Mouse (Mus musculus): ENCODE data around the gene Cab39l. TPM values are rescaled to one million over a fixed set of nuclear protein-coding genes. Genes with fewer than 3 reads are reported as not detected.
A peak's percentile ranks its signal among the peaks of the same experiment; 100 is the strongest.

The Cab39l gene
- polyA plus RNA-seq, 1 experiment, result 5.2 TPM

GRCm38 (mm10) chr14:59555018-59555417 lies 114.2 kb downstream of the Cab39l start:
- Histone ChIP-seq H3K36me3 (ENCODE audit: control insufficient read depth, insufficient read depth, low read length) (no peaks in the 10 kb centered on the region), H3K4me1 (ENCODE audit: control insufficient read depth, insufficient read depth, insufficient read length) (no peaks in the 10 kb centered on the region), H3K4me3 (ENCODE audit: extremely low read depth, insufficient read depth, insufficient read length) (no peak overlapping the region), H3K27ac (ENCODE audit: insufficient read depth, low read length) (no peak overlapping the region), H3K27me3 (ENCODE audit: control insufficient read depth, insufficient read depth, low read length) (no peaks in the 10 kb centered on the region)
- TF ChIP-seq POLR2A (IDR thresholded peaks at IDR 0.05; ENCODE audit: low read depth, low read length) (no peak), CTCF (IDR thresholded peaks at IDR 0.05; ENCODE audit: extremely low read depth, insufficient read depth, insufficient read length, insufficient replicate concordance) (no peak)
- DNase-seq (ENCODE audit: low read depth in 1 of 2, low spot score in 2 of 2), result no peak
- WGBS, result 35% methylated on average over 8 of the region's 8 CpGs

- DNase-seq (ENCODE audit: low read depth in 1 of 2, low spot score in 2 of 2), result peak; percentile 44 to 60
- H3K27ac ChIP-seq (ENCODE audit: insufficient read depth, low read length), result no peak overlapping the region
- H3K4me3 ChIP-seq (ENCODE audit: extremely low read depth, insufficient read depth, insufficient read length), result peak overlapping the region; percentile 29; the same call in 1 of the 2 replicates
- TF ChIP-seq POLR2A (IDR thresholded peaks at IDR 0.05; ENCODE audit: low read depth, low read length), result no peak
- peak; percentile 42; the same call in 1 of the 2 replicates for TF ChIP-seq CTCF (IDR thresholded peaks at IDR 0.05; ENCODE audit: extremely low read depth, insufficient read depth, insufficient read length, insufficient replicate concordance)
- WGBS, result 56% methylated on average over 13 of the region's 13 CpGs
- H3K4me1 ChIP-seq (ENCODE audit: control insufficient read depth, insufficient read depth, insufficient read length), result no peaks in the 10 kb centered on the region
- no peaks in the 10 kb centered on the region for H3K36me3 ChIP-seq (ENCODE audit: control insufficient read depth, insufficient read depth, low read length)
- no peaks in the 10 kb centered on the region for H3K27me3 ChIP-seq (ENCODE audit: control insufficient read depth, insufficient read depth, low read length)
These were observed 115.3 kb downstream of the Cab39l start for GRCm38 (mm10) chr14:59555928-59556531.

DNA sequence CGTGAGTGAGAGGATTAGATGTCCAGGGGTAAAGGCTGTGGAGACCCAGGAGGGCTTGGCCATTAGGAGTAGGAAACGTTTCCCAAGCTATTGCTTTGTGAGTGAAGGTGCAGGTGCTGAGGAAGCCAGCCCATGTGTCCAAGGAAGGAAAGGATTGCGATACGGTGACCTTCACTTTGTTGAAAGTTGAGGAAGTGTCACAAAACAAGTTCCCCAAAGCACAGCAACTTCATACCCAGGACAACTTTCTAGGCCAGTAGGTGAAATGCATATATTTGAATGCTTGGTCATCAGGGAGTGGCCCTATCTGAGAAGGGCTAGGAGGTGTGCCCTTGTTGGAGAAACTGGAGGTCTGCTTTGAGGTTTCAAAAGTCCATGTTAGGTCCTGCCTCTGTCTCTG lies 116.3 kb downstream of the Cab39l start:
- DNase-seq (ENCODE audit: low read depth in 1 of 2, low spot score in 2 of 2), result no peak
- Histone ChIP-seq H3K27ac (ENCODE audit: insufficient read depth, low read length) (no peak overlapping the region), H3K36me3 (ENCODE audit: control insufficient read depth, insufficient read depth, low read length) (no peaks in the 10 kb centered on the region), H3K27me3 (ENCODE audit: control insufficient read depth, insufficient read depth, low read length) (no peaks in the 10 kb centered on the region), H3K4me1 (ENCODE audit: control insufficient read depth, insufficient read depth, insufficient read length) (no peaks in the 10 kb centered on the region), H3K4me3 (ENCODE audit: extremely low read depth, insufficient read depth, insufficient read length) (no peak overlapping the region)
- WGBS, result 54% methylated on average over 4 of the region's 4 CpGs
- no peak for TF ChIP-seq POLR2A (IDR thresholded peaks at IDR 0.05; ENCODE audit: low read depth, low read length)
- TF ChIP-seq CTCF (IDR thresholded peaks at IDR 0.05; ENCODE audit: extremely low read depth, insufficient read depth, insufficient read length, insufficient replicate concordance), result no peak

GRCm38 (mm10) chr14:59557886-59558285 lies 117.1 kb downstream of the Cab39l start:
- H3K4me3 ChIP-seq (ENCODE audit: extremely low read depth, insufficient read depth, insufficient read length), result no peak overlapping the region
- no peak for TF ChIP-seq POLR2A (IDR thresholded peaks at IDR 0.05; ENCODE audit: low read depth, low read length)
- H3K36me3 ChIP-seq (ENCODE audit: control insufficient read depth, insufficient read depth, low read length), result no peaks in the 10 kb centered on the region
- no peak overlapping the region for H3K27ac ChIP-seq (ENCODE audit: insufficient read depth, low read length)
- no peaks in the 10 kb centered on the region for H3K27me3 ChIP-seq (ENCODE audit: control insufficient read depth, insufficient read depth, low read length)
- H3K4me1 ChIP-seq (ENCODE audit: control insufficient read depth, insufficient read depth, insufficient read length), result no peaks in the 10 kb centered on the region
- DNase-seq (ENCODE audit: low read depth in 1 of 2, low spot score in 2 of 2), result no peak
- 82% methylated on average over 1 of the region's 1 CpGs for WGBS

- Histone ChIP-seq H3K36me3 (ENCODE audit: control insufficient read depth, insufficient read depth, low read length) (peaks cover 20% of the 10 kb centered on the region), H3K4me3 (ENCODE audit: extremely low read depth, insufficient read depth, insufficient read length) (no peak overlapping the region), H3K27ac (ENCODE audit: insufficient read depth, low read length) (no peak overlapping the region), H3K27me3 (ENCODE audit: control insufficient read depth, insufficient read depth, low read length) (no peaks in the 10 kb centered on the region), H3K4me1 (ENCODE audit: control insufficient read depth, insufficient read depth, insufficient read length) (no peaks in the 10 kb centered on the region)
- WGBS, result 92% methylated on average over 6 of the region's 6 CpGs
- DNase-seq (ENCODE audit: low read depth in 1 of 2, low spot score in 2 of 2), result no peak
- TF ChIP-seq POLR2A (IDR thresholded peaks at IDR 0.05; ENCODE audit: low read depth, low read length) (no peak), CTCF (IDR thresholded peaks at IDR 0.05; ENCODE audit: extremely low read depth, insufficient read depth, insufficient read length, insufficient replicate concordance) (no peak)
These were observed 126.0 kb downstream of the Cab39l start for GRCm38 (mm10) chr14:59566756-59567155.

- no peaks in the 10 kb centered on the region for H3K27me3 ChIP-seq (ENCODE audit: control insufficient read depth, insufficient read depth, low read length)
- no peak overlapping the region for H3K4me3 ChIP-seq (ENCODE audit: extremely low read depth, insufficient read depth, insufficient read length)
- TF ChIP-seq CTCF (IDR thresholded peaks at IDR 0.05; ENCODE audit: extremely low read depth, insufficient read depth, insufficient read length, insufficient replicate concordance), result no peak
- no peak for TF ChIP-seq POLR2A (IDR thresholded peaks at IDR 0.05; ENCODE audit: low read depth, low read length)
- peaks cover 29% of the 10 kb centered on the region for H3K36me3 ChIP-seq (ENCODE audit: control insufficient read depth, insufficient read depth, low read length)
- DNase-seq (ENCODE audit: low read depth in 1 of 2, low spot score in 2 of 2), result no peak
- WGBS, result 85% methylated on average over 5 of the region's 5 CpGs
- no peaks in the 10 kb centered on the region for H3K4me1 ChIP-seq (ENCODE audit: control insufficient read depth, insufficient read depth, insufficient read length)
- H3K27ac ChIP-seq (ENCODE audit: insufficient read depth, low read length), result no peak overlapping the region
These were observed 135.6 kb downstream of the Cab39l start for GRCm38 (mm10) chr14:59576385-59576784.

- Histone ChIP-seq H3K27ac (ENCODE audit: insufficient read depth, low read length) (no peak overlapping the region), H3K27me3 (ENCODE audit: control insufficient read depth, insufficient read depth, low read length) (no peaks in the 10 kb centered on the region), H3K4me3 (ENCODE audit: extremely low read depth, insufficient read depth, insufficient read length) (no peak overlapping the region), H3K4me1 (ENCODE audit: control insufficient read depth, insufficient read depth, insufficient read length) (no peaks in the 10 kb centered on the region), H3K36me3 (ENCODE audit: control insufficient read depth, insufficient read depth, low read length) (peaks cover 25% of the 10 kb centered on the region)
- WGBS, result 77% methylated on average over 1 of the region's 1 CpGs
- TF ChIP-seq POLR2A (IDR thresholded peaks at IDR 0.05; ENCODE audit: low read depth, low read length) (no peak), CTCF (IDR thresholded peaks at IDR 0.05; ENCODE audit: extremely low read depth, insufficient read depth, insufficient read length, insufficient replicate concordance) (no peak)
- peak; percentile 7 to 23 for DNase-seq (ENCODE audit: low read depth in 1 of 2, low spot score in 2 of 2)
These were observed 149.8 kb downstream of the Cab39l start for GRCm38 (mm10) chr14:59590614-59591013.
